Mouse (Mus musculus): ENCODE measurements around the gene Jag1. TPM values are rescaled to one million over a fixed set of nuclear protein-coding genes. Genes with fewer than 3 reads are reported as not detected.

The Jag1 gene
- total RNA-seq (2021) = 10 to 100 TPM; 10.4 to 11.0 TPM
- long read RNA-seq, experiment 1, full-length matches to known transcripts = 1 of 3 reads
- long read RNA-seq, experiment 1, partial matches to known transcripts = 0 of 3 reads
- long read RNA-seq, experiment 1, other reads (novel, unspliced or antisense) = 2 of 3 reads
- long read RNA-seq, experiment 2, full-length matches to known transcripts = 1 of 3 reads
- long read RNA-seq, experiment 2, partial matches to known transcripts = 0 of 3 reads
- long read RNA-seq, experiment 2, other reads (novel, unspliced or antisense) = 2 of 3 reads

- TF ChIP-seq CTCF (conservative IDR thresholded peaks at IDR 0.05) = no peak
- Histone ChIP-seq H3K4me3 (peak within 1 kb of the TSS; percentile 83), H3K27ac (peak within 1 kb of the TSS; percentile 90)
- DNase-seq (ENCODE audit: low spot score in 2 of 2) = peak in 1 of 2 experiments; percentile 40
These were observed at the start of gene Jag1 for GRCm38 (mm10) chr2:137116025-137116674. TSS of gene Jag1 (minus strand) at chr2:137116644.

- DNase-seq (ENCODE audit: low spot score in 2 of 2) = no peak
- no peak for TF ChIP-seq CTCF (conservative IDR thresholded peaks at IDR 0.05)
- H3K4me3 ChIP-seq = no peak overlapping the region
- no peak overlapping the region for H3K27ac ChIP-seq
These were observed 39.6 kb upstream of the Jag1 start for GRCm38 (mm10) chr2:137156018-137156417.

- H3K27ac ChIP-seq = no peak overlapping the region
- DNase-seq (ENCODE audit: low spot score in 2 of 2) = no peak
- TF ChIP-seq CTCF (conservative IDR thresholded peaks at IDR 0.05) = no peak
- H3K4me3 ChIP-seq = no peak overlapping the region
These were observed 37.4 kb upstream of the Jag1 start for GRCm38 (mm10) chr2:137153825-137154224.

GRCm38 (mm10) chr2:137153172-137153667, 36.8 kb upstream of the Jag1 start:
- DNase-seq (ENCODE audit: low spot score in 2 of 2) = no peak
- TF ChIP-seq CTCF (conservative IDR thresholded peaks at IDR 0.05) = no peak
- Histone ChIP-seq H3K27ac (no peak overlapping the region), H3K4me3 (no peak overlapping the region)

- DNase-seq (ENCODE audit: low spot score in 2 of 2) = no peak
- no peak overlapping the region for H3K4me3 ChIP-seq
- H3K27ac ChIP-seq = no peak overlapping the region
- TF ChIP-seq CTCF (conservative IDR thresholded peaks at IDR 0.05) = no peak
These were observed 34.5 kb upstream of the Jag1 start for GRCm38 (mm10) chr2:137150953-137151352.

- no peak for DNase-seq (ENCODE audit: low spot score in 2 of 2)
- no peak for TF ChIP-seq CTCF (conservative IDR thresholded peaks at IDR 0.05)
- Histone ChIP-seq H3K4me3 (no peak overlapping the region), H3K27ac (no peak overlapping the region)
These were observed 30.7 kb upstream of the Jag1 start for GRCm38 (mm10) chr2:137146938-137147666.

GRCm38 (mm10) chr2:137138063-137138462, 21.6 kb upstream of the Jag1 start:
- no peak for TF ChIP-seq CTCF (conservative IDR thresholded peaks at IDR 0.05)
- Histone ChIP-seq H3K4me3 (no peak overlapping the region), H3K27ac (no peak overlapping the region)
- DNase-seq (ENCODE audit: low spot score in 2 of 2) = no peak

GRCm38 (mm10) chr2:137134035-137134434, 17.6 kb upstream of the Jag1 start:
- Histone ChIP-seq H3K4me3 (no peak overlapping the region), H3K27ac (no peak overlapping the region)
- no peak for DNase-seq (ENCODE audit: low spot score in 2 of 2)
- no peak for TF ChIP-seq CTCF (conservative IDR thresholded peaks at IDR 0.05)

GRCm38 (mm10) chr2:137124861-137125260, 8.4 kb upstream of the Jag1 start:
- no peak for TF ChIP-seq CTCF (conservative IDR thresholded peaks at IDR 0.05)
- no peak for DNase-seq (ENCODE audit: low spot score in 2 of 2)
- Histone ChIP-seq H3K4me3 (no peak overlapping the region), H3K27ac (no peak overlapping the region)

- Histone ChIP-seq H3K27ac (peak overlapping the region; percentile 90), H3K4me3 (peak overlapping the region; percentile 83)
- DNase-seq (ENCODE audit: low spot score in 2 of 2) = peak; percentile 39 to 71
- TF ChIP-seq CTCF (conservative IDR thresholded peaks at IDR 0.05) = peak; percentile 95
These were observed 862 bp upstream of the Jag1 start for GRCm38 (mm10) chr2:137117321-137117690.

GRCm38 (mm10) chr2:137116675-137117320, 354 bp upstream of the Jag1 start:
- Histone ChIP-seq H3K4me3 (peak overlapping the region; percentile 83), H3K27ac (peak overlapping the region; percentile 90)
- TF ChIP-seq CTCF (conservative IDR thresholded peaks at IDR 0.05) = no peak
- peak; percentile 71 to 76 for DNase-seq (ENCODE audit: low spot score in 2 of 2)

GRCm38 (mm10) chr2:137115241-137116024, 1.0 kb downstream of the Jag1 start:
- H3K27ac ChIP-seq = peak overlapping the region; percentile 90

More at GRCm38 (mm10) chr2:137115241-137116024, 1.0 kb downstream of the Jag1 start:
- peak overlapping the region; percentile 83 for H3K4me3 ChIP-seq
- no peak for DNase-seq (ENCODE audit: low spot score in 2 of 2)
- TF ChIP-seq CTCF (conservative IDR thresholded peaks at IDR 0.05) = no peak

All from layer of hippocampus, adult 2 months (tissue).